Mouse (Mus musculus): Measurements from ENCODE around the gene Thrb. TPM values are rescaled to one million over a fixed set of nuclear protein-coding genes. Genes with fewer than 3 reads are reported as not detected.

The Thrb gene
- polyA plus RNA-seq, 1 experiment from 2014 or later = 1.0 TPM

- DNase-seq (ENCODE audit: low spot score) (no peak), ATAC-seq (replicated peaks; ENCODE audit: insufficient number of reproducible peaks, low FRiP score, low TSS enrichment, low read depth) (no peak)
- H3K27me3 ChIP-seq (ENCODE audit: control insufficient read depth, insufficient read depth, low read length) = no peaks in the 10 kb centered on the region
- no peaks in the 10 kb centered on the region for H3K9me3 ChIP-seq (replicated peaks; ENCODE audit: control insufficient read depth, low read length)
- H3K27ac ChIP-seq (replicated peaks; ENCODE audit: low read depth, low read length) = no peak overlapping the region
- H3K4me1 ChIP-seq (ENCODE audit: control insufficient read depth, insufficient read depth, low read length) = no peaks in the 10 kb centered on the region
- H3K4me2 ChIP-seq (ENCODE audit: low read depth, low read length) = no peak overlapping the region
- no peak overlapping the region for H3K4me3 ChIP-seq (ENCODE audit: low read depth, low read length)
- H3K9ac ChIP-seq (replicated peaks; ENCODE audit: low read length) = no peak overlapping the region
- H3K36me3 ChIP-seq (replicated peaks; ENCODE audit: control insufficient read depth, insufficient read depth, low read depth, low read length) = no peaks in the 10 kb centered on the region
These were observed 318.2 kb downstream of the Thrb start for GRCm38 (mm10) chr14:17978259-17978658.

GRCm38 (mm10) chr14:17981258-17981657, 321.2 kb downstream of the Thrb start:
- Histone ChIP-seq H3K27ac (replicated peaks; ENCODE audit: low read depth, low read length) (no peak overlapping the region), H3K27me3 (ENCODE audit: control insufficient read depth, insufficient read depth, low read length) (no peaks in the 10 kb centered on the region), H3K4me2 (ENCODE audit: low read depth, low read length) (no peak overlapping the region), H3K4me3 (ENCODE audit: low read depth, low read length) (no peak overlapping the region), H3K9me3 (replicated peaks; ENCODE audit: control insufficient read depth, low read length) (no peaks in the 10 kb centered on the region), H3K4me1 (ENCODE audit: control insufficient read depth, insufficient read depth, low read length) (no peaks in the 10 kb centered on the region), H3K36me3 (replicated peaks; ENCODE audit: control insufficient read depth, insufficient read depth, low read depth, low read length) (no peaks in the 10 kb centered on the region), H3K9ac (replicated peaks; ENCODE audit: low read length) (no peak overlapping the region)
- WGBS = 79% methylated on average over 3 of the region's 3 CpGs
- DNase-seq (ENCODE audit: low spot score) (no peak), ATAC-seq (replicated peaks; ENCODE audit: insufficient number of reproducible peaks, low FRiP score, low TSS enrichment, low read depth) (no peak)

- Histone ChIP-seq H3K9me3 (replicated peaks; ENCODE audit: control insufficient read depth, low read length) (no peaks in the 10 kb centered on the region), H3K27me3 (ENCODE audit: control insufficient read depth, insufficient read depth, low read length) (no peaks in the 10 kb centered on the region), H3K27ac (replicated peaks; ENCODE audit: low read depth, low read length) (no peak overlapping the region), H3K4me2 (ENCODE audit: low read depth, low read length) (no peak overlapping the region), H3K4me3 (ENCODE audit: low read depth, low read length) (no peak overlapping the region), H3K36me3 (replicated peaks; ENCODE audit: control insufficient read depth, insufficient read depth, low read depth, low read length) (no peaks in the 10 kb centered on the region), H3K9ac (replicated peaks; ENCODE audit: low read length) (no peak overlapping the region), H3K4me1 (ENCODE audit: control insufficient read depth, insufficient read depth, low read length) (no peaks in the 10 kb centered on the region)
- ATAC-seq (replicated peaks; ENCODE audit: insufficient number of reproducible peaks, low FRiP score, low TSS enrichment, low read depth) (no peak), DNase-seq (ENCODE audit: low spot score) (no peak)
- 93% methylated on average over 5 of the region's 5 CpGs for WGBS
These were observed 322.0 kb downstream of the Thrb start for GRCm38 (mm10) chr14:17982017-17982416.

- Histone ChIP-seq H3K9me3 (replicated peaks; ENCODE audit: control insufficient read depth, low read length) (no peaks in the 10 kb centered on the region), H3K9ac (replicated peaks; ENCODE audit: low read length) (no peak overlapping the region), H3K4me3 (ENCODE audit: low read depth, low read length) (no peak overlapping the region), H3K36me3 (replicated peaks; ENCODE audit: control insufficient read depth, insufficient read depth, low read depth, low read length) (no peaks in the 10 kb centered on the region), H3K27me3 (ENCODE audit: control insufficient read depth, insufficient read depth, low read length) (no peaks in the 10 kb centered on the region), H3K27ac (replicated peaks; ENCODE audit: low read depth, low read length) (no peak overlapping the region), H3K4me1 (ENCODE audit: control insufficient read depth, insufficient read depth, low read length) (no peaks in the 10 kb centered on the region), H3K4me2 (ENCODE audit: low read depth, low read length) (no peak overlapping the region)
- ATAC-seq (replicated peaks; ENCODE audit: insufficient number of reproducible peaks, low FRiP score, low TSS enrichment, low read depth) (no peak), DNase-seq (ENCODE audit: low spot score) (no peak)
- 83% methylated on average over 3 of the region's 3 CpGs for WGBS
These were observed 323.3 kb downstream of the Thrb start for GRCm38 (mm10) chr14:17983390-17983789.

GRCm38 (mm10) chr14:17983839-17984238, 323.8 kb downstream of the Thrb start:
- H3K4me3 ChIP-seq (ENCODE audit: low read depth, low read length) = no peak overlapping the region
- no peaks in the 10 kb centered on the region for H3K4me1 ChIP-seq (ENCODE audit: control insufficient read depth, insufficient read depth, low read length)
- H3K4me2 ChIP-seq (ENCODE audit: low read depth, low read length) = no peak overlapping the region
- H3K9ac ChIP-seq (replicated peaks; ENCODE audit: low read length) = no peak overlapping the region
- H3K9me3 ChIP-seq (replicated peaks; ENCODE audit: control insufficient read depth, low read length) = no peaks in the 10 kb centered on the region
- DNase-seq (ENCODE audit: low spot score) (no peak), ATAC-seq (replicated peaks; ENCODE audit: insufficient number of reproducible peaks, low FRiP score, low TSS enrichment, low read depth) (no peak)
- WGBS = 77% methylated on average over 6 of the region's 6 CpGs
- no peaks in the 10 kb centered on the region for H3K27me3 ChIP-seq (ENCODE audit: control insufficient read depth, insufficient read depth, low read length)
- H3K36me3 ChIP-seq (replicated peaks; ENCODE audit: control insufficient read depth, insufficient read depth, low read depth, low read length) = no peaks in the 10 kb centered on the region
- H3K27ac ChIP-seq (replicated peaks; ENCODE audit: low read depth, low read length) = no peak overlapping the region

GRCm38 (mm10) chr14:17988580-17988979, 328.5 kb downstream of the Thrb start:
- H3K9me3 ChIP-seq (replicated peaks; ENCODE audit: control insufficient read depth, low read length) = no peaks in the 10 kb centered on the region
- H3K4me2 ChIP-seq (ENCODE audit: low read depth, low read length) = no peak overlapping the region
- no peaks in the 10 kb centered on the region for H3K36me3 ChIP-seq (replicated peaks; ENCODE audit: control insufficient read depth, insufficient read depth, low read depth, low read length)
- no peak overlapping the region for H3K27ac ChIP-seq (replicated peaks; ENCODE audit: low read depth, low read length)
- DNase-seq (ENCODE audit: low spot score) = no peak
- no peaks in the 10 kb centered on the region for H3K4me1 ChIP-seq (ENCODE audit: control insufficient read depth, insufficient read depth, low read length)
- WGBS = 80% methylated on average over 2 of the region's 2 CpGs
- no peak for ATAC-seq (replicated peaks; ENCODE audit: insufficient number of reproducible peaks, low FRiP score, low TSS enrichment, low read depth)
- H3K4me3 ChIP-seq (ENCODE audit: low read depth, low read length) = no peak overlapping the region
- H3K27me3 ChIP-seq (ENCODE audit: control insufficient read depth, insufficient read depth, low read length) = no peaks in the 10 kb centered on the region
- H3K9ac ChIP-seq (replicated peaks; ENCODE audit: low read length) = no peak overlapping the region

GRCm38 (mm10) chr14:17989182-17989581, 329.1 kb downstream of the Thrb start:
- Histone ChIP-seq H3K27ac (replicated peaks; ENCODE audit: low read depth, low read length) (no peak overlapping the region), H3K4me1 (ENCODE audit: control insufficient read depth, insufficient read depth, low read length) (no peaks in the 10 kb centered on the region), H3K4me2 (ENCODE audit: low read depth, low read length) (no peak overlapping the region), H3K9me3 (replicated peaks; ENCODE audit: control insufficient read depth, low read length) (no peaks in the 10 kb centered on the region), H3K9ac (replicated peaks; ENCODE audit: low read length) (no peak overlapping the region), H3K4me3 (ENCODE audit: low read depth, low read length) (no peak overlapping the region), H3K36me3 (replicated peaks; ENCODE audit: control insufficient read depth, insufficient read depth, low read depth, low read length) (no peaks in the 10 kb centered on the region), H3K27me3 (ENCODE audit: control insufficient read depth, insufficient read depth, low read length) (no peaks in the 10 kb centered on the region)
- ATAC-seq (replicated peaks; ENCODE audit: insufficient number of reproducible peaks, low FRiP score, low TSS enrichment, low read depth) (no peak), DNase-seq (ENCODE audit: low spot score) (no peak)
- 84% methylated on average over 4 of the region's 4 CpGs for WGBS

- Histone ChIP-seq H3K9me3 (replicated peaks; ENCODE audit: control insufficient read depth, low read length) (no peaks in the 10 kb centered on the region), H3K27ac (replicated peaks; ENCODE audit: low read depth, low read length) (no peak overlapping the region), H3K4me3 (ENCODE audit: low read depth, low read length) (no peak overlapping the region), H3K4me2 (ENCODE audit: low read depth, low read length) (no peak overlapping the region), H3K27me3 (ENCODE audit: control insufficient read depth, insufficient read depth, low read length) (no peaks in the 10 kb centered on the region), H3K9ac (replicated peaks; ENCODE audit: low read length) (no peak overlapping the region), H3K4me1 (ENCODE audit: control insufficient read depth, insufficient read depth, low read length) (no peaks in the 10 kb centered on the region), H3K36me3 (replicated peaks; ENCODE audit: control insufficient read depth, insufficient read depth, low read depth, low read length) (no peaks in the 10 kb centered on the region)
- ATAC-seq (replicated peaks; ENCODE audit: insufficient number of reproducible peaks, low FRiP score, low TSS enrichment, low read depth) (no peak), DNase-seq (ENCODE audit: low spot score) (no peak)
- WGBS = 79% methylated on average over 2 of the region's 2 CpGs
These were observed 330.1 kb downstream of the Thrb start for GRCm38 (mm10) chr14:17990186-17990585.
